Mouse (Mus musculus) midbrain, embryonic 16.5 days (tissue): ENCODE measurements around the gene Tgfbr1. TPM values are rescaled to one million over a fixed set of nuclear protein-coding genes. Genes with fewer than 3 reads are reported as not detected.

Source experiments
- ATAC-seq: fragments of 200-750 bp; cut with Nextera tagmentation; 2 replicates; pipeline ENCODE4 v1.8.0; 2017; ENCODE audit warnings: moderate TSS enrichment
- H3K27ac ChIP-seq: fragments of 300-500 bp; sonication (generic); 2 replicates; pipeline ENCODE4 v1.5.1; 2014; ENCODE audit warnings: mild to moderate bottlenecking, low read length, mixed read lengths
- H3K27me3 ChIP-seq: fragments of 300-500 bp; sonication (generic); 2 replicates; pipeline ENCODE4 v1.6.1; 2014; ENCODE audit warnings: low read depth, low read length, mixed read lengths; ENCODE audit not compliant: control insufficient read depth, insufficient read depth
- H3K36me3 ChIP-seq: fragments of 300-500 bp; sonication (generic); 2 replicates; pipeline ENCODE4 v1.6.1; 2014; ENCODE audit warnings: mild to moderate bottlenecking, low read length, moderate library complexity, mixed read lengths; ENCODE audit not compliant: control insufficient read depth, insufficient read depth
- H3K4me1 ChIP-seq: fragments of 300-500 bp; sonication (generic); 2 replicates; pipeline ENCODE4 v1.6.1; 2014; ENCODE audit warnings: mild to moderate bottlenecking, low read length, mixed read lengths; ENCODE audit not compliant: control insufficient read depth, insufficient read depth
- H3K4me2 ChIP-seq: fragments of 300-500 bp; sonication (generic); 2 replicates; pipeline ENCODE4 v1.6.1; 2014; ENCODE audit warnings: mild to moderate bottlenecking, low read length, mixed read lengths
- H3K4me3 ChIP-seq: fragments of 300-500 bp; sonication (generic); 2 replicates; pipeline ENCODE4 v1.5.1; 2014; ENCODE audit warnings: low read depth, mild to moderate bottlenecking, low read length, moderate library complexity, mixed read lengths
- H3K9ac ChIP-seq: fragments of 300-500 bp; sonication (generic); 2 replicates; pipeline ENCODE4 v1.6.1; 2014; ENCODE audit warnings: low read depth, low read length, mixed read lengths
- H3K9me3 ChIP-seq: fragments of 300-500 bp; sonication (generic); replicated peaks from 2 replicates; pipeline ENCODE4 v1.6.1; 2014; ENCODE audit warnings: mild to moderate bottlenecking, low read length, mixed read lengths; ENCODE audit not compliant: control insufficient read depth, poor library complexity, severe bottlenecking
- WGBS: fragments of 180-500 bp; shearing (Covaris S2); extraction: QIAGEN DNeasy Blood & Tissue Kit; methylation state at CpG from one replicate; pipeline ENCODE4 v1.1.7; 2014; 5-methylcytosine and 5-hydroxymethylcytosine counted together
- polyA plus RNA-seq: library from polyadenylated mRNA; unstranded; fragments of >200 nt; fragmentation: Nextera tagmentation; extraction: Ambion mirVana; gene quantifications from 2 replicates; pipeline ENCODE4 v1.2.1, GENCODE M21; 2015

Tgfbr1 gene
- polyA plus RNA-seq, 1 experiment from 2014 or later = 30.2 TPM

- no peak overlapping the region for H3K27ac ChIP-seq
- no peaks in the 10 kb centered on the region for H3K9me3 ChIP-seq
- H3K36me3 ChIP-seq = 0 out of 2 replicates have a peak, but pooled peaks cover 3% of the 10 kb centered on the region
- H3K9ac ChIP-seq = no peak overlapping the region
- no peaks in the 10 kb centered on the region for H3K27me3 ChIP-seq
- H3K4me1 ChIP-seq = no peaks in the 10 kb centered on the region
- H3K4me3 ChIP-seq = no peak overlapping the region
- no peak overlapping the region for H3K4me2 ChIP-seq
- ATAC-seq = no peak
Observed at GRCm38 (mm10) chr4:47399824-47400223, 46.8 kb downstream of the Tgfbr1 start.

- no peak for ATAC-seq
- Histone ChIP-seq H3K4me2 (no peak overlapping the region), H3K27me3 (no peaks in the 10 kb centered on the region), H3K9me3 (no peaks in the 10 kb centered on the region), H3K27ac (no peak overlapping the region), H3K4me1 (no peaks in the 10 kb centered on the region), H3K36me3 (0 out of 2 replicates have a peak, but pooled peaks cover 3% of the 10 kb centered on the region), H3K4me3 (no peak overlapping the region), H3K9ac (no peak overlapping the region)
- WGBS = 90% methylated on average over 4 of the region's 4 CpGs
Observed at GRCm38 (mm10) chr4:47400314-47400713, 47.3 kb downstream of the Tgfbr1 start.

- no peak overlapping the region for H3K4me2 ChIP-seq
- H3K4me3 ChIP-seq = no peak overlapping the region
- ATAC-seq = no peak
- no peak overlapping the region for H3K27ac ChIP-seq
- no peaks in the 10 kb centered on the region for H3K4me1 ChIP-seq
- no peak overlapping the region for H3K9ac ChIP-seq
- 0 out of 2 replicates have a peak, but pooled peaks cover 4% of the 10 kb centered on the region for H3K36me3 ChIP-seq
- no peaks in the 10 kb centered on the region for H3K9me3 ChIP-seq
- no peaks in the 10 kb centered on the region for H3K27me3 ChIP-seq
Observed at GRCm38 (mm10) chr4:47402200-47402599, 49.2 kb downstream of the Tgfbr1 start.

- Histone ChIP-seq H3K4me3 (no peak overlapping the region), H3K4me2 (no peak overlapping the region), H3K4me1 (no peaks in the 10 kb centered on the region), H3K9me3 (no peaks in the 10 kb centered on the region), H3K27me3 (no peaks in the 10 kb centered on the region), H3K36me3 (0 out of 2 replicates have a peak, but pooled peaks cover 4% of the 10 kb centered on the region), H3K9ac (no peak overlapping the region), H3K27ac (no peak overlapping the region)
- 92% methylated on average over 2 of the region's 2 CpGs for WGBS
- no peak for ATAC-seq
Observed at GRCm38 (mm10) chr4:47404536-47404935, 51.5 kb downstream of the Tgfbr1 start.

- no peaks in the 10 kb centered on the region for H3K27me3 ChIP-seq
- no peak overlapping the region for H3K4me3 ChIP-seq
- 100% methylated on average over 2 of the region's 2 CpGs for WGBS
- H3K4me2 ChIP-seq = no peak overlapping the region
- H3K36me3 ChIP-seq = 0 out of 2 replicates have a peak, but pooled peaks cover 7% of the 10 kb centered on the region
- H3K9ac ChIP-seq = no peak overlapping the region
- no peak for ATAC-seq
- no peaks in the 10 kb centered on the region for H3K9me3 ChIP-seq
- no peak overlapping the region for H3K27ac ChIP-seq
- no peaks in the 10 kb centered on the region for H3K4me1 ChIP-seq
Observed at GRCm38 (mm10) chr4:47407161-47407560, 54.1 kb downstream of the Tgfbr1 start.

- no peak for ATAC-seq
- Histone ChIP-seq H3K27me3 (no peaks in the 10 kb centered on the region), H3K27ac (no peak overlapping the region), H3K36me3 (no peaks in the 10 kb centered on the region), H3K9me3 (no peaks in the 10 kb centered on the region), H3K4me2 (no peak overlapping the region), H3K4me3 (no peak overlapping the region), H3K9ac (no peak overlapping the region), H3K4me1 (no peaks in the 10 kb centered on the region)
- 77% methylated on average over 3 of the region's 3 CpGs for WGBS
Observed at GRCm38 (mm10) chr4:47417871-47418270, 64.8 kb downstream of the Tgfbr1 start.

- peak; percentile 41 for ATAC-seq
Observed at GRCm38 (mm10) chr4:47419268-47419973, 66.4 kb downstream of the Tgfbr1 start.

GRCm38 (mm10) chr4:47420191-47420590 lies 67.2 kb downstream of the Tgfbr1 start:
- 30% methylated on average over 7 of the region's 7 CpGs for WGBS
- H3K27me3 ChIP-seq = no peaks in the 10 kb centered on the region
- no peaks in the 10 kb centered on the region for H3K36me3 ChIP-seq

More at GRCm38 (mm10) chr4:47419268-47419973, 66.4 kb downstream of the Tgfbr1 start:
- H3K4me3 ChIP-seq = no peak overlapping the region
- H3K4me1 ChIP-seq = 0 out of 2 replicates have a peak, but pooled peaks cover 2% of the 10 kb centered on the region
- H3K4me2 ChIP-seq = no peak overlapping the region; the same call in 1 of the 2 replicates
- H3K9ac ChIP-seq = no peak overlapping the region
- H3K9me3 ChIP-seq = no peaks in the 10 kb centered on the region
- no peaks in the 10 kb centered on the region for H3K36me3 ChIP-seq
- H3K27ac ChIP-seq = no peak overlapping the region
- WGBS = 26% methylated on average over 9 of the region's 9 CpGs
- no peaks in the 10 kb centered on the region for H3K27me3 ChIP-seq

GRCm38 (mm10) chr4:47422194-47422593 lies 69.2 kb downstream of the Tgfbr1 start:
- no peak for ATAC-seq
- 0 out of 2 replicates have a peak, but pooled peaks cover 4% of the 10 kb centered on the region for H3K4me1 ChIP-seq
- no peak overlapping the region for H3K27ac ChIP-seq
- no peak overlapping the region for H3K9ac ChIP-seq
- H3K4me2 ChIP-seq = no peak overlapping the region
- H3K9me3 ChIP-seq = no peaks in the 10 kb centered on the region
- no peaks in the 10 kb centered on the region for H3K27me3 ChIP-seq
- no peak overlapping the region for H3K4me3 ChIP-seq
- no peaks in the 10 kb centered on the region for H3K36me3 ChIP-seq
- 23% methylated on average over 3 of the region's 3 CpGs for WGBS

More at GRCm38 (mm10) chr4:47420191-47420590, 67.2 kb downstream of the Tgfbr1 start:
- 0 out of 2 replicates have a peak, but pooled peaks cover 4% of the 10 kb centered on the region for H3K4me1 ChIP-seq
- no peaks in the 10 kb centered on the region for H3K9me3 ChIP-seq
- no peak overlapping the region for H3K27ac ChIP-seq
- no peak overlapping the region for H3K9ac ChIP-seq
- no peak overlapping the region for H3K4me3 ChIP-seq
- no peak overlapping the region for H3K4me2 ChIP-seq
- ATAC-seq = no peak
